Mouse (Mus musculus): Measurements from ENCODE around the gene Heyl. TPM values are rescaled to one million over a fixed set of nuclear protein-coding genes. Genes with fewer than 3 reads are reported as not detected.
A peak's percentile ranks its signal among the peaks of the same experiment; 100 is the strongest.

The Heyl gene
- total and polyA plus RNA-seq, 3 experiments, result 15.8 to 16.8 (median 16.5) TPM

DNA sequence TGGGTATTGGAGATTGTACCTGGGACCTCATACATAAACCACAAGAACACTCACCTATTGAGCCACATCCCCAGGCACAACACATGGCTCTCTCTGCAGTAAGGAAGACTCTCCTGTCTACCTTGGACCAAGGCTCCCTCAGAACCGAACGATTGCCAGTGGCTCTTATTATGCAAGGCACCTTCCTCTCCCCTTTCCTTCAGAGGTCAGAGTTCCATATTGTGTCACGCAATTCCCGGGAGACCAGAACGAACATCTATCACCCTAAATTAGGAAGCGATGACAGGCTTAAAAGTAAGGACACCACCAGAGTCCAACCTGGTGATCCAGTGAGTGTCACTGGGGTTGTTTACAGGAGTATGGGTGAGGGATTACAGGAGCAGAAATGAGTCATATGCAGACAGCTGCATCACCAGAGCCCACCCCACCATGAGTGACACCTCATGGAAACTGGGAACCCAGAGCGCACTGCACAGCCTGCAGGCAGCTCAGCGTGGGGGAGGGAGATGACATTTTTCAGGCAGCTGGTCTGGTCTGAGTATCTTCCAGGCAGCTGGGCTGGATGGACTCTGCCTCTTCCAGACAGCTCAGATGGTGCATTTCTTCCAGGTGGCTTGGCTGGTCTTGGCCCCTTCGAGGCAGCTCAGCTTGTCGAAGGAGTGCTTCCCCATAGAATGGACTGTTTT, 7.5 kb upstream of the Heyl start:
- intact Hi-C loops (cut with DNase I), result no loop called here
- Histone ChIP-seq H3K27ac (no peak overlapping the region; the same call in 1 of the 2 replicates), H3K27me3 (ENCODE audit: control insufficient read depth, insufficient read depth, low read length) (no peaks in the 10 kb centered on the region), H3K79me2 (replicated peaks; ENCODE audit: control insufficient read depth, insufficient read depth, low read length) (no peaks in the 10 kb centered on the region), H3K36me3 (ENCODE audit: control insufficient read depth, insufficient read depth, low read length) (no peaks in the 10 kb centered on the region), H3K4me1 (ENCODE audit: control insufficient read depth, insufficient read depth, low read length) (peaks cover 14% of the 10 kb centered on the region), H3K4me3 (no peak overlapping the region), H3K9ac (ENCODE audit: low read depth, low read length) (no peak overlapping the region)
- peak; percentile 63 to 79 for DNase-seq
- TF ChIP-seq POLR2A (IDR thresholded peaks at IDR 0.05; ENCODE audit: insufficient read depth, low read depth, low read length) (0 out of 2 replicates have a peak, but pooled peaks have one; percentile 11), CTCF (IDR thresholded peaks at IDR 0.05) (no peak), EP300 (IDR thresholded peaks at IDR 0.05; ENCODE audit: insufficient read depth, low read depth, low read length) (peak; percentile 77; the same call in 1 of the 2 replicates)
- WGBS, result 39% methylated on average over 10 of the region's 10 CpGs

DNA sequence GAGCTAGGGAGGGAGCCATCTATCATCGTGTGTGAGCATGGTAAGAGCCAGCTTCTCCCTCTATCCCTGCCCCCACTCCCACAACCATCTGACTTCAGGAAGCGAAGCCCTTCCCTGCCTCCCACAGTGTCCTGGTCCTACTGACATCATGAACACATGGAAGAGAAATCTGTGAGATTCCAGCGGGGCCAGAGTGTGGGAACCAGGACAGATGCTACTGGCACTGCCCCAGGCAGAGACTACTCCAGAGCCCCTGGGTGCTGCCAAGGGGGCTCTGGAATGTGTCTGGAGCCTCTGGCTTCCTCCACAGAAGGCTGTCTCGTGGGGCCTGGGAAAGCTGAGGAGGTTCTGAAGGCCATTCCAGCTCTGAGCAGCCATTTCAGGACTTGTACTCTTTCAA, 5.6 kb upstream of the Heyl start:
- DNase-seq, result peak; percentile 75 to 85
- Histone ChIP-seq H3K79me2 (replicated peaks; ENCODE audit: control insufficient read depth, insufficient read depth, low read length) (no peaks in the 10 kb centered on the region), H3K36me3 (ENCODE audit: control insufficient read depth, insufficient read depth, low read length) (no peaks in the 10 kb centered on the region), H3K4me3 (no peak overlapping the region), H3K27ac (peak overlapping the region; percentile 52), H3K4me1 (ENCODE audit: control insufficient read depth, insufficient read depth, low read length) (peaks cover 14% of the 10 kb centered on the region), H3K27me3 (ENCODE audit: control insufficient read depth, insufficient read depth, low read length) (no peaks in the 10 kb centered on the region), H3K9ac (ENCODE audit: low read depth, low read length) (no peak overlapping the region)
- 21% methylated on average over 4 of the region's 4 CpGs for WGBS
- intact Hi-C loops (cut with DNase I), result no loop called here
- TF ChIP-seq CTCF (IDR thresholded peaks at IDR 0.05), result no peak

DNA sequence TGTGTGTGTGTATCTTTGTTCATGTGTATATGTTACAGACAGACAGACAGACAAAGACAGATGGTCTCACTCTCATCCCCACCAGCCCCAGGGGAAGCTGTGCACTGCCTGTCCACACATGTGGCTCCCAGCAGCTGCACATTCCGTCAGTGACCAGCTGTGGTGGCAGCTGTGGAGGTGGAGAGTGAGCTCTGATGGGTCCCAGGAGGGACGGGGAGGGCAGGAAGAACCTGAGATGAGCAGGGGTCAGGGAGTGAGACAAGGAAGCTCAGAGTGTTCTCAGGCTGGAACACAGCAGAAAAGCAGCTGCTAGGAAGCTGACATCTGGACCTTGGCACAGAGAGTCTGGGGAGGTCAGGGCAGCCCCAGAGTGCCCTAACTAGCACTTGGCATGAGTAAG, 5.1 kb upstream of the Heyl start:
- Histone ChIP-seq H3K4me3 (no peak overlapping the region), H3K36me3 (ENCODE audit: control insufficient read depth, insufficient read depth, low read length) (no peaks in the 10 kb centered on the region), H3K27ac (peak overlapping the region; percentile 52), H3K27me3 (ENCODE audit: control insufficient read depth, insufficient read depth, low read length) (no peaks in the 10 kb centered on the region), H3K4me1 (ENCODE audit: control insufficient read depth, insufficient read depth, low read length) (peaks cover 18% of the 10 kb centered on the region), H3K79me2 (replicated peaks; ENCODE audit: control insufficient read depth, insufficient read depth, low read length) (no peaks in the 10 kb centered on the region), H3K9ac (ENCODE audit: low read depth, low read length) (no peak overlapping the region)
- DNase-seq, result peak; percentile 79 to 86
- WGBS, result 25% methylated on average over 2 of the region's 2 CpGs
- TF ChIP-seq POLR2A (IDR thresholded peaks at IDR 0.05; ENCODE audit: insufficient read depth, low read depth, low read length) (0 out of 2 replicates have a peak, but pooled peaks have one; percentile 20), CTCF (IDR thresholded peaks at IDR 0.05) (no peak), EP300 (IDR thresholded peaks at IDR 0.05; ENCODE audit: insufficient read depth, low read depth, low read length) (peak; percentile 99)
- intact Hi-C loops (cut with DNase I), result no loop called here

DNA sequence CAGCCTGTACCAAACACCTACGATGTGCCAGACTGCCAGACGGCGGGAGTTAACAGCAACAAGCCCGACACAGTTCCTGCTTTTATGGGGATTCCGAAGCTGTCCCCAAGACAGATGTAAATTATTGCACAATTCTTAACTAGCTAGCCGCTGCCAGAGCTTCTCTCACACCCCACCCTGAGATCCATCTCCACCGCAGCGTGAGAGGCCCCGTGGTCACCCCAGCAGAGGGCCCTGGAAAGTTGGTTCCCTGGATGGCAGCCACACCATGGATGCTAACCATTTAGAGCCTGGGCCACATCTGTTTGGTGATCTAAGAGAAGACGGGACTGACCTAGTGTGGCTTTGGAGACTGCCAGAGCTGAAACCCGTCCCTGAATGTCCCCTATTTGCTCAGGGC, 4.2 kb upstream of the Heyl start:
- H3K9ac ChIP-seq (ENCODE audit: low read depth, low read length), result no peak overlapping the region
- intact Hi-C loops (cut with DNase I), result no loop called here
- no peak overlapping the region for H3K4me3 ChIP-seq
- no peaks in the 10 kb centered on the region for H3K27me3 ChIP-seq (ENCODE audit: control insufficient read depth, insufficient read depth, low read length)
- no peaks in the 10 kb centered on the region for H3K79me2 ChIP-seq (replicated peaks; ENCODE audit: control insufficient read depth, insufficient read depth, low read length)
- H3K4me1 ChIP-seq (ENCODE audit: control insufficient read depth, insufficient read depth, low read length), result peaks cover 18% of the 10 kb centered on the region
- DNase-seq, result peak; percentile 66 to 73
- 71% methylated on average over 11 of the region's 11 CpGs for WGBS
- H3K36me3 ChIP-seq (ENCODE audit: control insufficient read depth, insufficient read depth, low read length), result no peaks in the 10 kb centered on the region
- no peak for TF ChIP-seq POLR2A (IDR thresholded peaks at IDR 0.05; ENCODE audit: insufficient read depth, low read depth, low read length)
- no peak for TF ChIP-seq CTCF (IDR thresholded peaks at IDR 0.05)
- no peak for TF ChIP-seq EP300 (IDR thresholded peaks at IDR 0.05; ENCODE audit: insufficient read depth, low read depth, low read length)
- peak overlapping the region; percentile 52 for H3K27ac ChIP-seq

DNA sequence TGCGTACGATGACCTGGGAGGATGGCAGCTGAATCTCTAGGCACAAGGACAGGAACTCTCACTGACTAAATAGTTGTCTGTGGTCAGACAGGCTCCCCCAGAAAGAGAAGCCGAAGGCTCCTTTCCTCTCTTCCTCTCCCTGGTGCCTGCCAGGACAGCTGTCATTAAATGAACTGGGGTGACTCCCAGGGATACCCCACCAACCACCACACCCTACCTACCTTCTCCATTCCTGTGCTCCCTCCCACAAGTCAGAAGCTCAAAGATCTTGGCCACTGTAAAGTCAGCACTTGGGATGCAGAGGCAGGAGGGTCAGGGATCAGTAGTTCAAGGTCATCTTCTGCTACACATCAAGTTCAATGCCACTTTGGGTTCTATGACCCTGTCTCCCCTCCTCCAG, 515 bp upstream of the Heyl start:
- TF ChIP-seq CTCF (IDR thresholded peaks at IDR 0.05), result no peak
- TF ChIP-seq POLR2A (IDR thresholded peaks at IDR 0.05; ENCODE audit: insufficient read depth, low read depth, low read length), result no peak
- no peaks in the 10 kb centered on the region for H3K36me3 ChIP-seq (ENCODE audit: control insufficient read depth, insufficient read depth, low read length)
- no peak for DNase-seq
- no peaks in the 10 kb centered on the region for H3K27me3 ChIP-seq (ENCODE audit: control insufficient read depth, insufficient read depth, low read length)
- 62% methylated on average over 3 of the region's 3 CpGs for WGBS
- no peak overlapping the region for H3K4me3 ChIP-seq
- H3K79me2 ChIP-seq (replicated peaks; ENCODE audit: control insufficient read depth, insufficient read depth, low read length), result no peaks in the 10 kb centered on the region
- H3K4me1 ChIP-seq (ENCODE audit: control insufficient read depth, insufficient read depth, low read length), result peaks cover 17% of the 10 kb centered on the region
- intact Hi-C loops (cut with DNase I), result no loop called here
- H3K9ac ChIP-seq (ENCODE audit: low read depth, low read length), result no peak overlapping the region; the same call in 1 of the 2 replicates
- no peak overlapping the region for H3K27ac ChIP-seq

DNA sequence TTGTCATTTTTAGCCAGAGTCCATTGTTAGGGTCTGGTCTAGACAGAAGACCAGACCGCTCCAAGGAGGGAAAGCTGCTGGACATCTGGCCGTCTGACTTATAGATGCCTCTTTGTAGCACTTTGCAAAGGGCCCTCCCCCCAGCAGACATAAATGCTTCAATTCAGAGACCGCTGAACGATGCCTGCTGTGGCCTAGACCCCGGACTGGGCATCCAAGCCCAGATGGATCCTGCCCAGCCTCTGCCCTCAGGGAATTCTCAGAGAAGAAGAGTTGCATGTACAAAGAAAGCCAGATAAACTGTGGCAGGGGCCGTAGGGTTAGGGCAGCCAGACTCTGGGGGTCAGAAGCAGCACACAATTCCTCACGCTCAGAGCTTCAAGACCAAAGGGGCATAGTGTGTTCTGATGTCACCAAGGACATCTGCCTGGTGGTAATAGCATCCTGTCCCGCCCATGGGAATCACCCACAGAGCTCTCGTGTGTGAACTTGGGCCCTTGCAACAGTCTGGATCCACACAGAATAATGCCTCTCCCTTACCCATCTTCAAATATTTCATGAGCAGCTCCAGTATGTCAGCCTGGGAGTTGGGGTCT, 2.6 kb downstream of the Heyl start:
- no peaks in the 10 kb centered on the region; the same call in 1 of the 2 replicates for H3K36me3 ChIP-seq (ENCODE audit: control insufficient read depth, insufficient read depth, low read length)
- no peaks in the 10 kb centered on the region for H3K27me3 ChIP-seq (ENCODE audit: control insufficient read depth, insufficient read depth, low read length)
- intact Hi-C loops (cut with DNase I), result no loop called here
- H3K4me3 ChIP-seq, result peak overlapping the region; percentile 51
- H3K4me1 ChIP-seq (ENCODE audit: control insufficient read depth, insufficient read depth, low read length), result peaks cover 14% of the 10 kb centered on the region
- peak overlapping the region; percentile 77 for H3K27ac ChIP-seq
- peak overlapping the region; percentile 40 for H3K9ac ChIP-seq (ENCODE audit: low read depth, low read length)
- no peaks in the 10 kb centered on the region for H3K79me2 ChIP-seq (replicated peaks; ENCODE audit: control insufficient read depth, insufficient read depth, low read length)
- DNase-seq, result no peak
- WGBS, result 73% methylated on average over 9 of the region's 9 CpGs
- TF ChIP-seq EP300 (IDR thresholded peaks at IDR 0.05; ENCODE audit: insufficient read depth, low read depth, low read length) (no peak), CTCF (IDR thresholded peaks at IDR 0.05) (no peak), POLR2A (IDR thresholded peaks at IDR 0.05; ENCODE audit: insufficient read depth, low read depth, low read length) (no peak)
